Mouse (Mus musculus) neural tube, embryonic 13.5 days (tissue): ENCODE measurements around the gene Cmtr1. TPM values are rescaled to one million over a fixed set of nuclear protein-coding genes. Genes with fewer than 3 reads are reported as not detected.

Experiments
- ATAC-seq: fragments of 200-750 bp; cut with Nextera tagmentation; 2 replicates; pipeline ENCODE4 v1.8.0; 2017; ENCODE audit warnings: low read depth, mild to moderate bottlenecking, moderate TSS enrichment, moderate library complexity
- H3K27ac ChIP-seq: fragments of 300-500 bp; sonication (generic); replicated peaks from 2 replicates; pipeline ENCODE4 v1.5.1; 2015; ENCODE audit warnings: moderate library complexity, mild to moderate bottlenecking, inconsistent platforms
- H3K27me3 ChIP-seq: fragments of 300-500 bp; sonication (generic); 2 replicates; pipeline ENCODE4 v1.6.1; 2015; ENCODE audit warnings: mild to moderate bottlenecking, inconsistent platforms
- H3K36me3 ChIP-seq: fragments of 300-500 bp; sonication (generic); 2 replicates; pipeline ENCODE4 v1.6.1; 2015; ENCODE audit warnings: mild to moderate bottlenecking, inconsistent platforms
- H3K4me1 ChIP-seq: fragments of 300-500 bp; sonication (generic); replicated peaks from 2 replicates; pipeline ENCODE4 v1.6.1; 2015; ENCODE audit warnings: inconsistent platforms
- H3K4me2 ChIP-seq: fragments of 300-500 bp; sonication (generic); 2 replicates; pipeline ENCODE4 v1.6.1; 2015; ENCODE audit warnings: inconsistent platforms, mild to moderate bottlenecking, moderate library complexity
- H3K4me3 ChIP-seq: fragments of 300-500 bp; sonication (generic); 2 replicates; pipeline ENCODE4 v1.5.1; 2015; ENCODE audit warnings: mild to moderate bottlenecking, inconsistent platforms
- H3K9ac ChIP-seq: fragments of 300-500 bp; sonication (generic); 2 replicates; pipeline ENCODE4 v1.6.1; 2015; ENCODE audit warnings: moderate library complexity, mild to moderate bottlenecking, inconsistent platforms
- H3K9me3 ChIP-seq: fragments of 300-500 bp; sonication (generic); 2 replicates; pipeline ENCODE4 v1.6.1; 2016; ENCODE audit warnings: inconsistent platforms
- whole genome bisulfite sequencing: fragments of 180-500 bp; shearing (Covaris S2); methylation state at CpG from one replicate; pipeline ENCODE4 v1.1.7; 2015; 5-methylcytosine and 5-hydroxymethylcytosine counted together
- polyA plus RNA-seq: library from polyadenylated mRNA; unstranded; fragments of >200 nt; fragmentation: Nextera tagmentation; extraction: Ambion mirVana; gene quantifications from 2 replicates; pipeline ENCODE4 v1.2.1, GENCODE M21; 2015

Gene Cmtr1
- polyA plus RNA-seq, 1 experiment from 2014 or later, result 131 TPM

DNA sequence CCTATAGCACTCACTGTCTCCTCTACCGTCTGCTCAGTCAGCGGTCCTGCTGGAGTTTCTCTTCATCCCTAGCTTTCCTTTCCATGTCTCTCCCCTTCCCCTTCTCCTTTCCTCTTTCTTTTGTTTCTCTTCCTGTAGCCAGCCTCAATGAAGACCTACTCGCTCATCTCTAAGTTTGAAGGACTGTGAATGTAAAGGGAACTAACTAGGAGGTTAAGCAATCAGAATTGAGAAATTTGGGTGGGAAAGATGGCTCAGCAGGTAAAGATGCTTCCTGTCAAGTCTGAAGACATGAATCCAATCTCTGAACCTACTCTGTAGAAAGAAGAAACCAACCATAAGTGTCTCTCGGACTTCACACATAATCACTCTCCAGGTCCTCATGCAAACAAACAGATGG, 12.9 kb downstream of the Cmtr1 start:
- Histone ChIP-seq H3K4me2 (no peak overlapping the region), H3K27ac (no peak overlapping the region), H3K4me1 (peaks cover 19% of the 10 kb centered on the region), H3K36me3 (peaks cover 66% of the 10 kb centered on the region), H3K9me3 (no peaks in the 10 kb centered on the region), H3K27me3 (no peaks in the 10 kb centered on the region), H3K4me3 (no peak overlapping the region), H3K9ac (no peak overlapping the region)
- 92% methylated on average over 4 of the region's 4 CpGs for WGBS
- ATAC-seq, result no peak

DNA sequence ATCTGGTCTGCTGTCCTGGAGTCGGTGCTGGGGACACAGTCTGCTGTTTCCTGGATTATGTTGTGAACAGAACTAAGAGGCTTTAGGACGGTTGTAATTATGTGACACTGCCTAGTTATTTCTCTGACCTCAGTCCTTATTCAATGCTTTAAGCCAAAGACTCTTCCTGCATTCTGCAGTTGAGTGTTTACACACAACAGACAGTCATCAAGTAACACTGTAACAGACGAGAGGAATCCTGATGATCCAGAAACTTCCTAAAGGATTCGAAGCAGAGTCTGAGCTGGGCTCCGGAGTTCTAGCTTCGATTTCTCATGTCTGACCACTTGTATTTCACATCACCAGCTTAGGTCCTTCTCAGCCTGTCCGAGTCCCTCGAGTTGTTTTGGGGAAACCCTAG, 18.1 kb downstream of the Cmtr1 start:
- Histone ChIP-seq H3K4me3 (no peak overlapping the region), H3K27ac (no peak overlapping the region), H3K4me2 (no peak overlapping the region), H3K4me1 (peaks cover 4% of the 10 kb centered on the region), H3K27me3 (no peaks in the 10 kb centered on the region), H3K9me3 (no peaks in the 10 kb centered on the region), H3K36me3 (peaks cover 98% of the 10 kb centered on the region), H3K9ac (no peak overlapping the region)
- 91% methylated on average over 8 of the region's 8 CpGs for WGBS
- ATAC-seq, result no peak

DNA sequence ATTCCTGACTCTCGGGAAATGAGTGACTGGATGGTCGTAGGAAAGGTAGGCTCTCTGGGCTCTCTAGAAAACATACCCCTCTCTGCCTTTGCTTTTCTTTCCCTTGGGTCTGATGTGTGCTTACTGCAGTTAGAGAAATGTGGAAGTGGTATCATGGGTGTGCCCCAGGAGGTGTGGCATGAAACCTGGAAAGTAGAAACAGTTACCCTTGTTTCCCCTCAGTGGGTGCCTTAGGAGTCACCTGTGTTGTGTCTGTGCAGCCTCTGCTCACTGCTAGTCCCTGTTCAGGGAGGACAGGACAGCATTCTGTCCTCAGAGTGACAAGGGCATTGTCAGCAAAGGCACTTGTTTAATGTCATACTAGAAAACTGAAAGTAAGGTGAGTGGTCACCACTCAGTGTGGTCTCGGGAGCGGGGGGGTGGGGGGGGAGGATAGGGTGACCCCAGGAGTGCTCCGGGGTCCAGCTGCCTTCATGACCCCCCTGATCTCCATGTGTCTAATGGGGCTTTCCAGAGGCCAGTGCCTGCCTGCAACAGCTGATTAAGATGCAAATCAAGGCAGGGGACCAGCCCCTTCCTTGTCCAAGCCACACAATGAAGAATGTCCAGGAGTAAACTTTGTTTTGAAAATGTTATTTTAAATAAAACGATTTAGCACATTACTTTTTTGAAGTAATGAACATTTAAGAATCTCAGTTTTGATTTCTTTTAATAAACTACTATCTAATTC, 18.8 kb downstream of the Cmtr1 start:
- Histone ChIP-seq H3K36me3 (peaks cover 97% of the 10 kb centered on the region), H3K9me3 (no peaks in the 10 kb centered on the region), H3K4me1 (peaks cover 4% of the 10 kb centered on the region), H3K27ac (no peak overlapping the region), H3K4me3 (no peak overlapping the region), H3K27me3 (no peaks in the 10 kb centered on the region), H3K9ac (no peak overlapping the region), H3K4me2 (no peak overlapping the region)
- ATAC-seq, result no peak
- WGBS, result 83% methylated on average over 6 of the region's 6 CpGs

DNA sequence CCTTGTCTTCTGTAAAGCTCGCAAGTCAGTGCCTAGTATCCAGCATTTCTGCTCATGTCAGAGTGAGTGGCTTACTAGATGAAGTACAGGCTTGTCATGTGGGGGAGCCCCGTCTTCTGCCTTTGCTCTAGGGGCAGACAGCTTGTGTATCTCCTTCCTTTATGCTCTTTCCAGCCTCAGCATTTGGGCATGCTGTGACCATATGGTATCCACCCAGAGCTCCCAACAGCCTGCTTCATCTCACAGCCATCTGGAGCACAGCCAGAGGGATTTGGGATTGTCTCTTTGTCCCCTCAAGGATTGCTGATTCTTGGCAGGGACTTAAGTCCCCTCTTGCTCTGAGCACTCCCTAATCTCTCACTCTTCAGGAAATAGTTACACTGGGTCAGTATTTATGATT, 19.8 kb downstream of the Cmtr1 start:
- Histone ChIP-seq H3K27ac (peak overlapping the region; percentile 7; the same call in 1 of the 2 replicates), H3K4me1 (peaks cover 4% of the 10 kb centered on the region), H3K27me3 (no peaks in the 10 kb centered on the region), H3K4me2 (no peak overlapping the region), H3K9ac (no peak overlapping the region), H3K9me3 (no peaks in the 10 kb centered on the region), H3K36me3 (peaks cover 97% of the 10 kb centered on the region), H3K4me3 (no peak overlapping the region)
- ATAC-seq, result no peak; the same call in 1 of the 2 replicates
- 66% methylated on average over 2 of the region's 2 CpGs for WGBS

DNA sequence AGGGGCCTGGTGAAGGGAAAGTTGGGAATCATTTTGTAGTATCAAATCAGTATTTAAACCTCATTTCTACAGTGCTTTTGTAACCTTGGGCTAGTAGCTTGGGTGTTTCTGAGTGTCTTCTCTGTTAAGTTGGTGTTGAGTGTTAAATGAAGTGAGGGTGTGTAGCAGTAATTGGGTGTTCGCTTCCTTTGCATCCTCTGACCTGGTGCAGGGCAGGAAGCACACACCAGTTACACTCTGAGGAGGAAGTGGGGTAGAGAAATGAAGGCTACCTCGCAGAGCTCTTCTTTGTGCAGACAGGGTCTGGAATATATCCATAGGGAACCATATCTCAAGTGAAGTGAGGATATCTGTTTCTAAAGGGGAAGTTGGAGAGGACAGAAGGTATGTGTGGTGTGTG, 20.5 kb downstream of the Cmtr1 start:
- Histone ChIP-seq H3K4me2 (no peak overlapping the region), H3K27me3 (no peaks in the 10 kb centered on the region), H3K9ac (no peak overlapping the region), H3K36me3 (peaks cover 97% of the 10 kb centered on the region), H3K9me3 (no peaks in the 10 kb centered on the region), H3K4me1 (peaks cover 4% of the 10 kb centered on the region), H3K4me3 (no peak overlapping the region), H3K27ac (peak overlapping the region; percentile 7; the same call in 1 of the 2 replicates)
- WGBS, result 90% methylated on average over 2 of the region's 2 CpGs
- no peak for ATAC-seq

DNA sequence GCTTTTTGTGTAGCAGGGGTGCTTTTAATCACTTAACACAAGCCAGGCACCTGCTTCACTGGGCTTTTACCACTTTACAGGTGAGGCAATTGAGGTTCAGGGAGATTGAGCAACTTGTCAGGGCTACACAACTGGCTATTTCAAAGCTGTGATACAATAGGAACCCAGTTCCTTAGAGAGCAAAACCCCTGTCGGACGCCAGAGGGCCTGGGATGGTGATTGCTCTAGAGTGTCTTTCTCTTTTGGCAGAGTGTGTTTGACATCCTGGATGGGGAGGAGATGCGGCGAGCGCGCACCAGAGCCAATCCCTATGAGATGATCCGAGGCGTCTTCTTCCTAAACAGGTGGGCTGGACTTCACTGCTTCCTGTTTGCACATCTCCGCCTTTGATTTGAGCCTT, 21.3 kb downstream of the Cmtr1 start:
- Histone ChIP-seq H3K36me3 (peaks cover 97% of the 10 kb centered on the region), H3K4me3 (no peak overlapping the region), H3K27ac (no peak overlapping the region), H3K4me2 (no peak overlapping the region), H3K9ac (no peak overlapping the region), H3K27me3 (no peaks in the 10 kb centered on the region), H3K9me3 (no peaks in the 10 kb centered on the region), H3K4me1 (peaks cover 4% of the 10 kb centered on the region)
- ATAC-seq, result no peak
- 92% methylated on average over 9 of the region's 9 CpGs for WGBS

DNA sequence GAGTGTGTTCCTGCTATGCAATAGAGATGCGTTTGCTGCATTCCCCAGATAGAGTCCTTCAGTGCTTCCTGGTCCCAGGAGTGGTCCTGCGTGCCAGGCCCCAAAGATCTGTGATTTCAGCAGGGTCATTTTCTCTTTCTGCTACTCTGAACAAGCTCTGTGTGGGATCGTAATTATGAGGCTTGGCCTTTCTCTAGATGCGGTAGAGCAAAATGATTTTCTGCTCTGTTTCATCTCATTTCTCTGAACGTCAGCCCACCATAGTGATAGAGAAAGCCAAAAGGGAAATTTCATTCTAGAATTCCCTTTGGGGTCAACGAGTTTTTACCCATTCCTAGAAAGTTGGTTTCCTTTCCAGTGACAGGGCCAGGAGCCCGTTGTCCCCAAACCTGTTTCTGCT, 21.9 kb downstream of the Cmtr1 start:
- Histone ChIP-seq H3K4me3 (no peak overlapping the region), H3K27me3 (no peaks in the 10 kb centered on the region), H3K27ac (peak overlapping the region; percentile 42; the same call in 1 of the 2 replicates), H3K4me1 (peaks cover 4% of the 10 kb centered on the region), H3K36me3 (peaks cover 97% of the 10 kb centered on the region), H3K4me2 (no peak overlapping the region), H3K9ac (no peak overlapping the region), H3K9me3 (no peaks in the 10 kb centered on the region)
- no peak for ATAC-seq
- WGBS, result 80% methylated on average over 7 of the region's 7 CpGs

DNA sequence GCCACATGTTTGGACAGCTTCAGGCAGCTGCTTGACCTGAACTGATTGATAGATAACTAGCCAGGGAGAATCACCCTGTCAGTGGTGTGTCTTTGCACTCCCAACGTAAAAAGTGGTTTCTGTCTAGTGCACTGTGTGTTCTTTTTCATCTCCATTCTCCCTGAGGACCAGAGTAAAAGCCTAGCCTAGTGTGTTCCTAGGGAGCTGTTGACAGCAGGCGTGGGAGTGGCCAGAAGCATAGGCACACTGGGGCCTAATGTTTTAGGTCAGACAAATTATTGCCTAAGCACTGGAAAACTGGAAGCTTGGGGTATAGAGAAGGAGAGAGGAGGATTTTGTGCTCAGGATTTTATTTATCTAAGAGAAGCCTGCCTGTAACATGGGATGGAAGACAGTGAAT, 22.7 kb downstream of the Cmtr1 start:
- Histone ChIP-seq H3K4me3 (no peak overlapping the region), H3K4me2 (no peak overlapping the region), H3K4me1 (peaks cover 4% of the 10 kb centered on the region; the same call in 1 of the 2 replicates), H3K36me3 (peaks cover 96% of the 10 kb centered on the region), H3K27ac (peak overlapping the region; percentile 42; the same call in 1 of the 2 replicates), H3K9me3 (no peaks in the 10 kb centered on the region), H3K9ac (no peak overlapping the region), H3K27me3 (no peaks in the 10 kb centered on the region)
- ATAC-seq, result no peak
- 78% methylated on average over 2 of the region's 2 CpGs for WGBS

DNA sequence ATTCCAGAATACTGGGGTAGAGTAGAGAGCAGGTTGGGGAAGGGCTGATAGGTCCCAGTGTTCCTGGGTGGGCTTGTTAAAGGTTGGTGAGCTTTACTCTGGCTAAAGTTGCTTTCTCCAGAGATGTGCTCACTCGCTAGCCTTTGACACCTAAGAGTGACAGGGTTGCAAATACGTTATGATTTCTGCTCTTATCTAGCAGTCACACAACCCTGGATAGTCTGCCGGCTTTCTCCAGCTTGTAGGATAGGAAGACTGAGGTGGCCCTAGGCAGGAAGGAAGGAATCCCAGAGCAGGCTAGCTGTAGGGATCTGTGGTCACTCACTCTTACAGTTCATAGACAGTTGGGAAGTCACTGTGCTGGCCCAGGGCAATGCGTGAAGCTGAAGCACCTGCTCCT, 23.9 kb downstream of the Cmtr1 start:
- ATAC-seq, result no peak
- Histone ChIP-seq H3K4me1 (peaks cover 4% of the 10 kb centered on the region; the same call in 1 of the 2 replicates), H3K4me2 (no peak overlapping the region), H3K9ac (no peak overlapping the region), H3K27me3 (no peaks in the 10 kb centered on the region), H3K36me3 (peaks cover 94% of the 10 kb centered on the region), H3K4me3 (no peak overlapping the region), H3K27ac (no peak overlapping the region), H3K9me3 (no peaks in the 10 kb centered on the region)
- 93% methylated on average over 4 of the region's 4 CpGs for WGBS

DNA sequence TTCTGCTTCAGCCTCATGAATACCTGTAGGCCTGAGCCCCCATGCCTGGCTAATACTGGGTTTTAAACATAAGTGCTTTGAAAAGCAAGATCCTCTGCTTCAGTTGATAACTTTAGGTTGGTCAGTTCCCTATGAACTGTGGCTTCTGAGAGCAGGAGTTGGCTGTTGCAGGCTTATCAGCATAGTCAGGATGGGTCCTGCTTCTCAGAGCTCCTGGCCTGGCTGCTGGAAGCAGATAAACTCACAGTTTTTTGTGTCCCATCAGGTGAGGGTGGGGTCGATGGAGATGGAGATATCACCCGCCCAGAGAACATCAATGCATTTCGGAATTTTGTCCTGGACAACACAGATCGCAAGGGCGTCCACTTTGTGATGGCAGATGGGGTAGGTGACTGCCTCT, 26.4 kb downstream of the Cmtr1 start:
- Histone ChIP-seq H3K27ac (no peak overlapping the region), H3K27me3 (no peaks in the 10 kb centered on the region), H3K36me3 (peaks cover 95% of the 10 kb centered on the region), H3K4me3 (no peak overlapping the region), H3K9me3 (no peaks in the 10 kb centered on the region), H3K9ac (no peak overlapping the region), H3K4me2 (no peak overlapping the region), H3K4me1 (peaks cover 4% of the 10 kb centered on the region; the same call in 1 of the 2 replicates)
- ATAC-seq, result no peak
- WGBS, result 97% methylated on average over 5 of the region's 5 CpGs

DNA sequence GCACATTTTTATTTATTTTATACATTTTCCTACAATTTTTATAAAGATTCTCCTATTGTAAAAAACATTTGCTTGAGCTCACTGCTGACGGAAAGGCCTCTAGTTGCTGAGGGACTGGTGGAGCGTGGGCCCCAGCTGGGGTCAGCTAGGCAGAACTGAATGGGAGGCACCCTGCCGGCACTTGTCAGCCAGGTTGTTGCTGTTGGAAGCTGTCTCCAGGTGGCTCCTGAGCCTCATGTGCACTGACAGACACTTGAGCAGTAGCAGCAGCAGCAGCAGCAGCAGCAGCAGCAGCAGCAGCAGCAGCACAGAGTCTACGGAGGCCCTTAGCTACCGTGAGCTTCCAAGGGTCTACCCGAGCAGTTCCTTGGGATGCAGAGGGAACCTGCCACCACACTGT, 27.0 kb downstream of the Cmtr1 start:
- no peak for ATAC-seq
- peaks cover 4% of the 10 kb centered on the region; the same call in 1 of the 2 replicates for H3K4me1 ChIP-seq
- no peak overlapping the region for H3K27ac ChIP-seq
- H3K4me3 ChIP-seq, result no peak overlapping the region
- WGBS, result 76% methylated on average over 6 of the region's 6 CpGs
- peaks cover 91% of the 10 kb centered on the region for H3K36me3 ChIP-seq
- no peaks in the 10 kb centered on the region for H3K9me3 ChIP-seq
- H3K9ac ChIP-seq, result no peak overlapping the region
- H3K27me3 ChIP-seq, result no peaks in the 10 kb centered on the region
- H3K4me2 ChIP-seq, result no peak overlapping the region

DNA sequence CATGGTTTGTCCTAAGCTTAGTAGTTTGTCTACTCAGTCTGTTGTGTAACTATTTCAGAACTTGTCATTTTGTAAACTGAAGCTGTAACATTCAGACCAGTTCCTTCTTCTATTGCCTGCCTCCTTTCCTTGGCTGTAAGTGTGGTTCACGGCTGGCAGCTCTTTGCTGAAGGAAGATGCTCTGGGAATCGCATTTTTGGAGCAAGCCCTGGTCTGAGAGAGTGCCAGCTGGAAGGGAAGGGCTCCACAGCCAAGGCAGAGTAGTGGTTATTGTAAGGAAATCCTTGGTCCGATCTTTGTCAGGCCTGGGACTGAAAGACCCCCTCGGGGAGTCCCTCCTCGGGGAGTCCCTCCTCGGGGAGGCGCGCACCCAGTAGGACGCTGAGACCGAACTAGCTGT, 28.2 kb downstream of the Cmtr1 start:
- no peak overlapping the region for H3K9ac ChIP-seq
- H3K36me3 ChIP-seq, result peaks cover 86% of the 10 kb centered on the region
- no peaks in the 10 kb centered on the region for H3K27me3 ChIP-seq
- H3K9me3 ChIP-seq, result no peaks in the 10 kb centered on the region
- H3K4me1 ChIP-seq, result no peaks in the 10 kb centered on the region
- WGBS, result 93% methylated on average over 10 of the region's 10 CpGs
- ATAC-seq, result no peak
- no peak overlapping the region for H3K27ac ChIP-seq
- no peak overlapping the region for H3K4me2 ChIP-seq
- H3K4me3 ChIP-seq, result no peak overlapping the region

DNA sequence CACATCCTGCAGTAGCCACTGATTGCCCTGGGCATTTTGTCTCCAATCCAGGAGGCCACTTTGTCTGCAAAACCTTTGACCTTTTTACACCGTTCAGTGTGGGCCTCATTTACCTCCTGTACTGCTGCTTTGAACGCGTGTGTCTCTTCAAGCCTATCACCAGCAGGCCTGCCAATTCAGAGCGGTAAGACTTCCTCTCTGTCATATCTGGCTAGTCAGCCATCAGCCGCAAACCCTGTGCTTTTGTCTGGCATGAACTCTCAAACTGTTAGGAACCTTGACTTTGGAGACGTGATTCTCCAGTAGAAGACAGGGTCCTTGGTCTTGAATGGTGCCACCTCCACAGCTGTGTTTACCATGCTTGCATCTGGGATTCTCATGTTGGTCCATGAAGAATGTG, 29.9 kb downstream of the Cmtr1 start:
- H3K27ac ChIP-seq, result no peak overlapping the region
- H3K9me3 ChIP-seq, result no peaks in the 10 kb centered on the region
- no peak overlapping the region for H3K4me3 ChIP-seq
- no peaks in the 10 kb centered on the region for H3K27me3 ChIP-seq
- no peaks in the 10 kb centered on the region for H3K4me1 ChIP-seq
- no peak overlapping the region for H3K4me2 ChIP-seq
- H3K9ac ChIP-seq, result no peak overlapping the region
- 75% methylated on average over 6 of the region's 6 CpGs for WGBS
- H3K36me3 ChIP-seq, result peaks cover 86% of the 10 kb centered on the region
- no peak for ATAC-seq
